Mouse (Mus musculus): ENCODE results near the gene Dapk3.

DNA sequence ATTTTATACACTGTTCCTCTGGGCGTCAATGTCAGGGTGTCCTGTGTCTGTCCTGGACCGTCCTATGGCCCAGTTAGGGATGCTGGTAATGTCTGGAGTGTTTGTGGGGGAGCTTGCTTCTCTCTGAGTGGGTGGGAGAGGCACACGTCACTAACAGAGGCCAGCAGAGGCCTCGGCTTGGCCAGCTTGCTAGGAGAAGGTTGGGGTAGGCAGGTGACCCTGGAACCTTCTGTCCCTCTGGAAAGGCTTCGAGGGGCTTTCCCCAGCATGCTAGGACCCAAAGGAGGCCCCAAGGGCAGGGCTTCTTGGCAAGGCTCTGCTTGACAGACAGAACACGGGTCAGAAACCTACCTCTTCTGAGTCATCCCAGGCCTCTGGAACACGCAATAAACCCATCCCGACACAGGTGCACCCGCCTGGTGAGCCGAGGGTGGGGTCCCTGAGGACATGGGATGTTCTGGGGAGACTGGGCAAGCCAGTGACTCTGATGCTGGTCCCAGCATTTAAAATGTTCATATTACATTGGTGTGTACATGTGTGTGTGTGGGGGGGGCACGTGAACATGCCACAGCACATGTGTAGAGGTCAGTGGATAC lies 13.8 kb downstream of the Dapk3 start:
- TF ChIP-seq CTCF (IDR thresholded peaks at IDR 0.05; ENCODE audit: low read depth, low read length), result no peak
- TF ChIP-seq GATA1 (IDR thresholded peaks at IDR 0.05; ENCODE audit: borderline replicate concordance, low read length), result no peak
- no peak for TF ChIP-seq TAL1 (conservative IDR thresholded peaks at IDR 0.05; ENCODE audit: low read depth, low read length)
- TF ChIP-seq POLR2AphosphoS5 (IDR thresholded peaks at IDR 0.05; ENCODE audit: insufficient replicate concordance, low read depth, low read length), result no peak

Data from G1E (cell line).